Mouse (Mus musculus) regulatory T cell (primary cell): ENCODE results near the gene Cabs1.

Experiments used
- in situ Hi-C: fragments of 300-600 bp; cut with MboI, MseI; formaldehyde crosslinking; loops from one replicate; pipeline ENCODE4 v1.15.1; 2025; ENCODE audit warnings: high pct_unique_total_duplicates

The Cabs1 gene

GRCm38 (mm10) chr5:87979139-87979538 is at the start of gene Cabs1:
TSS of gene Cabs1 (plus strand) at chr5:87979439.
- in situ Hi-C loops: no loop called here

DNA sequence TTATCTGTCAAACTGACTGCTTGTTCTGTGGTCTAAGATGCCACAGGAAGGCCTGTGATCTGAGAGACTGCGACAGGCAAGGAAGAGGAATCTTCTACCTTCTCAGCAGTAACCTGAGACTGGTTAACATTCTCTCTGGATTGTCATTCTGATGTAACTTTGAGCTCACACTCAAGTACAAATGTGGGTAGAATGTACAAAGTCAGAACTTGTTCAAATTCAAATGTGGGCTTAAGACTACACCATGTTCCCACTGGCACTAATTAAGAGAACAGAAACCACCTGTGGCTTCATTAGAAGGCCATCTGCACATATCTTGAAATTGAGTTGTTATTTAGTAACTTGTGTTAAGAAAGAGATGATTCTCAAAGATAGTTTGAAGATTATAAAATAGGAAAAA is 47.6 kb upstream of the Cabs1 start:
- in situ Hi-C loops: no loop called here

DNA sequence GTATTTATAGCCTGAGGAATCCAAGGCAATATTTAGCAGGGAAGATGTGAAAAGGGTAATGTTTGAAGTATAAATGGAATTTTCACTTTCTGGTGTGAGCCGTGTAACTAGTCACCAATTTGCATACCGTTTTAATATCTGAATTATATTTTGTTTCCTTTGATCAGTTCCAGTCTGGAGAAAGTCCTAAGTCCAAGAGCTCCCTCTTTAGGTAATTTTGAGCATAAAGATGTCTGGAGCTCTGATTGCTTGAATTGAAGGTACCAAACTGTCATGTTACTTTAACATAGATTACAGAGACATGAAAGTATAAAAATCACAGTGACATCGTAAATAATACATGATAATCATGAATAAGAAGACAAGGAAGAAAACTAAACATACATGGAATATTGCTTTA is 38.5 kb upstream of the Cabs1 start:
- in situ Hi-C loops: no loop called here

- in situ Hi-C loops: no loop called here
Measured at GRCm38 (mm10) chr5:87942515-87942914, 36.7 kb upstream of the Cabs1 start.

GRCm38 (mm10) chr5:87951836-87952235 is 27.4 kb upstream of the Cabs1 start:
- in situ Hi-C loops: no loop called here

DNA sequence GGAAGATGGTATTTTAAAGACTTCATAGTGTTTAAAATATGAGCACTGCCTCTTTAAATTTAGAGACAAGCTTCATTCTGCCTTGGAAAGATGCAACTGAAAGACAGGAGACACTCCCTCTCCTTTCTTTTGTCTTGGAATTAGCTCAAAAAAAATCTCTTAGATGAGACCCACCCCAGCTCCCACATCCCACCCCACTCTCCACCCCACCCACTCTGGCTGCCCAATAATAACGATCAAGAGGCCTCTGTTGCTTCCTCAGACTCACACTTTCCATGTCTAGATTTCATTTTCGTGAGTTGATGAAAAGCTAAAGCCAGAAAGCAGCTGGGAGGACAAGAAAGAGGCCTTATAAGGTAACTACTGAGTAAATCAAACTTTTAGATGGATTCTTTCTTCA is 10.0 kb upstream of the Cabs1 start, which contains the start of the genes 2310003L06Rik and Gm28434:
2310003L06Rik (plus strand) TSS at position 259 of the 400 bp plus-strand sequence.
Gm28434 (plus strand) TSS at position 317 of the 400 bp plus-strand sequence.
- in situ Hi-C loops: no loop called here

DNA sequence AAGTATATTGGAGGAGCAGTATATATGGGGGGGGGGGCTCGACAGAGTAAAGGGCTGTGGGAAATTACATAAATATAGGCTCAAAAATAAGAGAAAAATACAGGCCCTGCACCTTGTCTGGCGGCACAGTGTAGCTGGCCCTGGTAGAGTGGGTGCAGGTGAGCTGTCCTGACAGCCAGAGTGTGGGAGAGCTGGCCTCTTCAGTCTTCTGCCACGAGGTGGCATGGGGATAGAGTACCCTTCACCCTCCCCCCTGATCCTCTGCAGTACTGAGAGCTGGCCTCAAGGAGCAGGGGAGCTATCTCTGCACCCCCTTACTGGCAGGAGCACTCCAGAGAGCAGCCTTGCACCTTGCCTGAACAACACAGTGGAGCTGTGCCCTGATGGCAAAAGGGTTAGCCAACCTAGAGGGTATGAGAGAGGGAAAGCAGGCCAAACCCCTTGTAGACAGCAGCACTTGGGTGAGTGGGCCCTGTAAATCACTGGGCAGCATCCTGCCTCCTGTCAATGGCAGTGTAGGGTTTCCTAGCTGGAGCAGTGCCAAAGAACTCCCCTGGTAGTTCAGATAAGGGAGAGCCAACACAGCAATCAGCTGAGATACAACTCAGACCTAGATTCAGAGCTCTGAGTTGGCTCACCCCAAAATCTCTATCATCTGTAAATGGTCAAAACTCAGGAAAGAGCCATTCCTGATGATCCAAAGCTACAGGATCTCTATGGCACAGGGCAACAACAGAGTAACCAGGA is 3.4 kb downstream of the Cabs1 start:
- in situ Hi-C loops: no loop called here

- in situ Hi-C loops: no loop called here
Measured at GRCm38 (mm10) chr5:88002249-88002648, 23.0 kb downstream of the Cabs1 start, which contains the start of gene Smr3a. TSS of gene Smr3a (plus strand) at chr5:88002549.

DNA sequence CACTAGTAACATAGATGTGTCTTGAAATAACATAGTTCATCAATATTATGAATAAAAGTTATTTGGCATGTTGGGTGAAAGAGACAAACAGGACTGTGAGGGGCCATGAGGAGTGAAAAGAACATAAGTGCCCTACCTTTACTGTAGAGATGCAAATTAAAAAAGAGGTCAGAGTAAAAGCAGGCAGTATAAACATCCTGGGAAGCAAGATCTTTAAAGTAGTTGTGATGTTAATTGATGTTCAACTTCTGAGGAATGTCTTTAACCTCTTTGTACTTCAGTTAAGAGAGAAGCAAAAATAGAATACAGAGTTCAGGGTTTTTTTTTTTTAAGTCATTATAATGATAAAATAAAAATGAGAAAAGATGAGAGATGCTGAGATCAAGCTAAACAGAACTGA is 26.0 kb downstream of the Cabs1 start:
- in situ Hi-C loops: no loop called here
